Mouse (Mus musculus) adrenal gland, adult 18-20 months (tissue): ENCODE results near the gene Picalm. TPM values are rescaled to one million over a fixed set of nuclear protein-coding genes. Genes with fewer than 3 reads are reported as not detected.
"Not testable (repeated sequence)": the region's sequence is repeated elsewhere in the genome, so short reads cannot be mapped to it uniquely, and the experiment has no call there.

Experiments
- DNase-seq, 2 experiments: peaks; one replicate each; pipeline ENCODE4 v3.0.0; 2021 to 2022; ENCODE audit warnings: low spot score in 2 of 2
- total RNA-seq, 2 experiments: library from RNA; stranded (reverse); gene quantifications; 1 replicate in 1 of 2; 2 replicates in 1 of 2; pipeline ENCODE4 v1.2.3; 2021

Gene Picalm
- total RNA-seq, 2 experiments from 2014 or later: 134 to 172 TPM

DNA sequence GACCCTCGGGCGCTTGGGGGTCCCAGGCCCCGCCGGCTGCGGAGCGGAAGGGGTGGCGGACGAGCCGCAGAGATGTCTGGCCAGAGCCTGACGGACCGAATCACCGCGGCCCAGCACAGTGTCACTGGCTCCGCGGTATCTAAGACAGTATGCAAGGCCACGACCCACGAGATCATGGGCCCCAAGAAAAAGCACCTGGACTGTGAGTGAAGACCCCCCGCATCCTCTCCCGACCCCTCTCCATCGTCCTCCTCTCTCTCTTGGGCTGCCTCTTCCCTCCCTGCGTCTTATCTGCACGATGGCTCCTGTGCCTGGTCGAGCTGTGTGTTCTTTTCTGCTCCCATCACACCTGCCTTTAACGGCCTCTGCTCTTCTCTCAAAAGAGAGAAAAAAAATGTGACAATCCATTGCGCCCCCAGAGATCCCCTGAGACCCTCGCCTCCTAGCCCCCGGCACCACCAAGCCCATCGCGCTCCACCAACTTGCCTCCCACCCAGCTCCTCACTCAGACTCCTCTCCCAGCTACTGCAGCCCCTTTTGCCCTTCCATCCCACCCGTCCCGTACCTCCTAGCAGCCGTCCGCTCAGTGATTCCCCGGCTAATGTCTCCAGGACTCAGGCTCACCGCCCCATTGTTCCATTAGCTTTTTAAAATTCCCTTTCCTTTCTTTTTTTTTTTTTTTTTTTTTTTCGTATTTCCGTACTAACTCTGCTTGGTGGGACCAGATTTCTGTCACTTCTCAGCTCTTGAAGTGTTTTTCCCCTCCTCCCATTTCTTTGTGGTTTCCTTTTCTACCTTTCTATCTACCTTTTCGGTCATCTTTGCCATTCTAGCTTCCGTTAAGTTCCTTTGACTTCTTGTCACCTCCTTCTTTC lies 725 bp downstream of the Picalm start:
- DNase-seq: peak; percentile 26 to 41

DNA sequence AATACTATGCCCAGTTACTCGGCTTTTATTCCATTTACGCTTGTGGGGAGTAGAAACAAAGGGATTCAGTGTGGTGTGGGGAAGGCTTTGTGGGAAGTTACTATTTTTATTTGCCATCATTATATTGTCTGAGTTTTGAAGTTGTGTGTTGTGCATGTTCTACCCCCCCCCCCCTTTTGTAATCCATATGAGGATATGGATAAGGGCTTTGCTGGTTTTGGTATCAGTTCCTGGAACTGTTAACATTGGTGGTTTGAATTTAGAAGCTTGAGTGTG lies 1.3 kb downstream of the Picalm start:
- no peak for DNase-seq

DNA sequence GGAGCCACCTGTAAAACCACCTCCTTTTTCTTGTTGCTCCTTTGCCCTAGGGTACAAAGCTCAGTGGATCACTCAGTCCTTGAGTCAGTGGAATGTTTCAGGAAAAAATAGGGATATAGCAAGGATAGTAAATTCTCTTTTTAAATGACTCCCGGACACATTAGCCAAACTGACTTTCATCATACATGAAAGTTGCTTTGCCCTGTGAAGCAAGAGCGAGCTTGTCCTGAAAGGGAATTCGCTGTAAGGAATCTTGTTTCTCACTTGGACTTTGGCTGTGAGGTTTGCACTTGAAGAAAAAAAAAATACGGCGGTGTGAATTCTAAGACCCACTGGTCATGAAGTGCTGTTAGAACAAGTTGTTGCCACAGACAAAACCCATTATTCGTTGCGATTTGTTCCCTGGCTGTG lies 1.8 kb downstream of the Picalm start:
- no peak for DNase-seq

DNA sequence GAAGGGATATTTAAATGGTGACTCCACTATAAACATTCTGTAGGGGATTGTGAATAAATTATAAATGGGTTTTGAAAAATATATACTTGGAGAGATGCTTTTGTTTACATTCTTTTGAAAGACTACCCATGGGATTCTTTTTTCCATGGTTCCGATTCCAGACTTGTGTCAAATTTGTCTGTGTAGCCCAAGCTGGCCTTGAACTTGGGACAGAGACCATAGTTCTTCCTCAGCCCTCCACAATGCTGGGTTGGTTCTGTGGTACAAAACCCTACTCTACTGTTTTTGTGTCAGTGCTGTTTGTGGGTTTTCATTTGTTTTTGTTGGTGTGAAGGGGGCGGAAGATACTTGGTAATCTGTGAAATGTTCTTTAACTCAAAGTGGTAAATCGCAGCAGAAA lies 2.3 kb downstream of the Picalm start:
- no peak for DNase-seq

DNA sequence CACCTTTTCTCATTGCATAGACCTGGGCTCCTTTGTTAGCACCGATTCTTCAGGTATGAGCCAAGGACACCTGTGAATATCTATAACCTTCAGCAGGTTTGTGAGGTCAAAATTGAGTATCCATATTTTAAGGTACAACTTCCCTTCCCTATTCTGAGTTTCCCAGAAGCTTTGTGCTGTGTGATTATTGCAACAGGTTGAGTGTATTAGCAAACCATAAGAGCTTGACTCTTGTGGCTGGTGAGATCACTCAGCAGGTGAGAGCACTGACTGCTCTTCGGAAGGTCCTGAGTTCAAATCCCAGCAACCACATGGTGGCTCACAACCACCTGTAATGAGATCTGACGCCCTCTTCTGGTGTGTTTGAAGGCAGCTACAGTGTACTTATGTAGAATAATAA lies 6.7 kb downstream of the Picalm start:
- no peak for DNase-seq

DNA sequence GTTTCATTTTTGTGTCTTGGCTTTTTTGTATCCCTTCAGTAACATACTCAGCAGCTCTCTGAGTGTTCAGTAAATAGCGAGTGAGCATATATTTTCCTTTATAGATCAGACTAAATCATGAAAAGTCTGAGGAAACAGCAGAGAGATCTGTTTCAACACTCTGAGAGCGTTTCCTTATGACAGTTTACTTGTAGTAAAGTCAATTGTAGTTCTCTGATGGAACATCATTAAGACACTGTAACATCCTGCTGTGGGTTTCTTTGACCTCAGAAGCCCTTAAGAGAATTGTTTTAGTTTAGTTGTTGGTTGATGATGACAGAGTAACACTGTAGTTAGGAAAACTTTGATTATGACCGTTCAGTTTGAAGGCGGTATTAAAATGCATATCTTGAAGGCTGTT lies 8.3 kb downstream of the Picalm start:
- DNase-seq: no peak

DNA sequence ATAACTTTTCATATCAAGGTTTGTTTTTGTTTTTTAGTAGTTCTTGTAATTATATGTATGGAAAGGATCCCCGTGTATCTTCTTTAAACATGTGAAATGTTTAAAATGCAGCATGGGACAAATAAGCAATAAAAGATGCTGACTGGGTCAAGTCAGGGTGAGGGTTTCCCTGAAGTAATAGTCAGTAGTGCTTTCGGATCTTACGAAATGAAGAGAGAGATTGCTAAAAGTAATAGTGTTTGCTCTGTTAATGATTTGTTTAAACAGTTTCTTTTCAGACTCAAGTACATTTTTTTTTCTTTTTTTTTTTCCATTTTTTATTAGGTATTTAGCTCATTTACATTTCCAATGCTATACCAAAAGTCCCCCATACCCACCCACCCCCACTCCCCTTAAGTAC lies 10.3 kb downstream of the Picalm start:
- DNase-seq: no peak

DNA sequence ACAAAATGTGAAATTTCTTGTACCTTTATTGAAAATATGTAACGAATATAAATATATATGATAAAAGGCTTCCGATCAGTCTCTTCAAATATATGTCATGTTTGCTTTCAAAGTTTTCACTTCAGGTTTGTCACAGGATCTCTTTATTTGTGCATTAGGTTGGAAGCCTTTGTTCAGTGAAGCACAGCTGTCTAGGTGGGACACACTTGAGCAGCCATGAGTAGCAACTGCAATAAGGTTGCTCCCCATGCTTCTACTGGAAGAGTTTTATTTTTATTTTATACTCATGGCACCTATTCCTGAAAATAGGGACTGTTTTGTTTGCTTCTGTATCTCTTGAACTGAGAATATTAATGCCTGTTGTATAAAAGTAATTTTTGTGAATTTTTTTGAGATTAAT lies 14.3 kb downstream of the Picalm start:
- DNase-seq: no peak

DNA sequence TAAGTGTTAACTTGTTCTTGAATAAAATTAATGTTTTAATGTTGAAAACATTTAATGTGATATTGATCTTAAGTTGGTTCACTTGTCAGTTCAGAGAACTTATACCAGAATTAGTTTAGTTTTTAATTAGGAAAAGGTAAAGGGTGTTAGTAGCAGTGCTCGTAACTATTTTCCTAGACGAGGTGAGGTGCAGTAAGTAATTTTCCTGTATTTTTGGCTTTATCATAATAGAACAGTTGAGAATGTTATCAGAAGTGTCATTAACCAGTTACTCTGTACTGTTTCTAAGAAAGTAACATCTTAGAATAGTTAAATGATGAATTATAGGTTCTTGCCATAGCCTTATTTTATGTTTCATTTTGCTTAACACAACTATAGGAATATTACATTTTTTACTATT lies 15.0 kb downstream of the Picalm start:
- no peak for DNase-seq

DNA sequence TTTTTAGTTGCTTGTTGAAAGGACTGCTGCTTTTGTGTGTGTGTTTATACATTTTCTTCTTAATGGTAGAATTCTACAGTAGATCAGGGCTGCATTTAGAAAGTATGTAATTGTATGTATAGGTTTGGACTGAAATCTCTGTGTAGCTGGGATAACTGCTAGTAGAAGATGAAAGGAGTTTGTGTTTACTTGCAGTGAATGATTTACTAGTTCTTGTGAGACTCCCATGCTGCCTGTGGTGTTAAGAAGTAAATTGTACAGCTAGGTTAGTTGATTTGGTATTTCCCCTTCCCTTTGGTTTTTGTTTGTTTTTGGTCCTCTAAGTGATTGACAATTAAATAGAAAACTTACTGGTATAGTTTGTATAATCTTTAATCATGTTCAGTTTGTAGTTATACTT lies 15.4 kb downstream of the Picalm start:
- DNase-seq: no peak

DNA sequence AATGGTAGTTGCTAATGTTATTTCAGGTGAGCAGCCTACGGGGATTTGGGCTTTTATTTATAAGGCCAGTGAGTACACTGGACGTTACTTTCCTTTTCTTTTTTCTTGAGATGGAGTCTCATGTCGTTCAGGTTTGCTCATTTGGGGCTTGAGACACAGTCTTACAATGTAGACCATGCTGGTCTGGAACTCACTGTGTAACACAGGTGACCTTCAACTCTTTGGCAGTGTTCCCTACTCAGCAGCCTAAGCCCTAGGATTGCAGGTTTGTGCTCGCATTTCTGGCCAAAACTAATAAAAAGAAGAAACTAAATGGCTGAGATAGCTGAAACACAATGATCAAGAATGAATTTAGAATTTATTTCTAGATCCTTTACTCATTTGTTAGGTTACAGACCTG lies 15.9 kb downstream of the Picalm start:
- no peak for DNase-seq

DNA sequence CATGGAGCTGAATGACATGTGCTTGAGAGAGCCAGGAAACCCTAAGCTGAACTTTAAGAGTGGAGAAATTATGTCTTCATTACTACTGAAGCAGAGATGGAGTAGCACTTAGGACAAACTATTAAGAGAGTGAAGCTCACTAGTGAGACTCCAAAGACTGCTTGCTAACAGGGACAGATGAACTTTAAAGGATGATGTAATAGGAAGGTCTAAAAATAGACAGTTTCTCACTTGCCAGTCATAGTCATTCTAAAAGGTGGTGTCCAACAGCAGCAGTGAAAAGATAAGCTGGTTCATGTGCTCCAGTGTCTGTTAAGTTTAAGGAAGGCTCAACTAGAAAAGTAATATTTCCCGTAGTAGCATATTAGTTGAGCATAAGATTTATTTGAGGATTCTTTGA lies 16.3 kb downstream of the Picalm start:
- no peak for DNase-seq

DNA sequence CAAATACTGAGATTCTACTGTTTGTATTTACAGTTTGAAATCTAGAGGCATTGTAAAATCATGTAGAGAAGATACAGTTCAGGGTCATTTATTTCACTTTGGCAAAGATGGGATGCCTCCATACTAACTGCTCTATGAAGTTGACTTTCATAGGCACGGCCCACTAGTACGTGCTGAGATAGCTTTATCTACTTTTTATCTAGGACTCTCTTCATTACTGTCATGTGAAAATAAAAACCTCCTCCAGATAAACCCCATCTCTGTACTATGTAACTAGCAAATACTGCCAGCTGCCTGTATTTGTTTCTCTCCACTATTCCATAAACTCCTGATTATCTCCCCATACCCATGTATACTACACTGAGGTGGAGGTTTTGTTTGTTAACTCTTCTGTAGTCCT lies 18.0 kb downstream of the Picalm start:
- DNase-seq: no peak

DNA sequence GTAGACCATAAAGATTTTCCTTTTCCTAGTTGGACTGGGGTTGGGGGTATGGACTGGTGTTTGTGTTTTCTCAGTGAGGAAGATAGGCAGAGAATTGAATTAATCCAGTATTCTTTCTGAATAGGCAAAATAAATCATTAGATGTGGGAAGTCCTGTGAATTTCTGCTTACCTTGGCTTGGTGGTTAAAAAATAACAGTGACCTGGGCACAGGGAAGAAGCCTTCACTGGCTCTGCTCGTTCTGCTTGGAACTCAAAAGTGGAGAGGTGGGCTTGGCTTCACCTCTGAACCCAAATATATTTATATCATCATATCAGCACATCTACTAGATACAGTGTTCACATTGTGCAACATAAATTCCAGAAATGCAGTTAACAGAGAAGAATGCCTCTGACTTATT lies 18.5 kb downstream of the Picalm start:
- DNase-seq: no peak

DNA sequence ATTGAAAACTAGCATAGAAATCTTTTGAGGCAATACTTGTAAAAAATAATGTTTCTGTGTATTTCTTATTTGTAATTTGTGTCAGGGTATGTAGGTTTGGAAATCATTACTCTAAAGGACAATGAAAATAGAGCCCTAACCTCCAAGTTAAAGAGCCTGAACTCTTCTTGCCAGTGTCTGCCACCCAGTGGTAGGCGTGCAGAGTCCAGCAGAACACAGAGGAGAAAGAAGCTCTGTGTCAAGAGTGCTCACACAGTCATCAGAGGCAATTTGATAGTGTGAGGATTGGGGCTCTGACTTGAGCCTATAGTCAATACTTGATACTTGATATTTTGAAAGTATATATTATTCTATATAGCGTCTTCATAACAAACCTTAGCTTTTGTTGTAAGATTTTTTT lies 20.3 kb downstream of the Picalm start:
- peak; percentile 16 to 44 for DNase-seq

DNA sequence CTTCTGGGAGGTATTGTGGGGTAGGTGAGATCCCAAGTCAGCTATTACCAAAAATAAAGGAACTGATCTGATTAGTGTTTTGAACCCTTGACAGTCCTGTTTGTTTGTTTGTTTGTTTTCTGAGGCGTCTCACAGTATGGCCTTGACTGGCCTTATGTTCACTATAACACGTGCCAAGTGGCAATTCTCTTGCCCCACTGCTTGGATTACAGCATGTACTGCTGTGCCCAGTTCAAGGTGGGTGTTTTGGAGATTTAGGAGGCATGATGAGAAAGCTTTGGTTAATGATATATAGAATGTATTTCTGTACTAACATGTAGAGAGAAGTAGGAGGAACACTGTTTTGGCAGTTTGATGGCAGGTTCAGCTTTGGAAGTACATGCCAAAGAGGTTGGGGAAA lies 28.0 kb downstream of the Picalm start:
- DNase-seq: no peak

DNA sequence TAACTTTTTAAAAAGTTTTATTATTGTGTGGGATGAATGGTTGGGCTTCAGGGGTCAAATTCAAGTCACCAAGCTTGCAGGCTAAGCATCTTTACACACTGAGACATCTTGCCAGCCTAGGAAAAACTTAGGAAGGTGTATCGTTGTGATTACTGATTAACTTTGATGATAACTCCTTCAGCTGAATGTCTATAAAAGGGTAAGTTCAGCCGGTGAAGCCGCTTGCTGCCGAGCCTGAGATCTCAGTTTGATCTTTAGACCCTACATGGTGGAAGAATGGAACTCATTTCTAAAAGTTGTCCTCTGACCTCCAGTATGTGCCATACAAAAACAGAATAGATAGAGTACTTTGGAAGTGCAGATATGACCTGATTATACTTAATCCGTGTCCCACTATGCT lies 30.6 kb downstream of the Picalm start:
- no peak for DNase-seq

DNA sequence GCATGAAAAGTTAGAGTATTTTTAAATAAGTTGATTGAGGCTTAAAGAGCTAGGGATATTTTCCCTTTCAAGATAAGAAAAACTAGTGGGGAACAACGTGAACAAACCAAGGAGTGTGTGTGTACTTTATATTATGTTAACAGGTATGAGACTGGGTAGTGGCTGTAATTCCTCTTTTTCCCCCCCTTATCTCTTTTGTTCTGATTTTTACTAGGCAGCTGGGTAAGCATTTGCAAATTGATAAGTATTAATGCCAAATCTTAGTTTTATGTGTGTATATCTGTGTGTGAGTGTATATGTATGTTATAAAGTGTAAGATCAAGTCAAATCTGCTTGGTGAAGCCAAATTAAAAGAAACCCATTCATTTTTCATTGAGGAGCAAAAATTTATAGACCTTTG lies 34.3 kb downstream of the Picalm start:
- DNase-seq: no peak

DNA sequence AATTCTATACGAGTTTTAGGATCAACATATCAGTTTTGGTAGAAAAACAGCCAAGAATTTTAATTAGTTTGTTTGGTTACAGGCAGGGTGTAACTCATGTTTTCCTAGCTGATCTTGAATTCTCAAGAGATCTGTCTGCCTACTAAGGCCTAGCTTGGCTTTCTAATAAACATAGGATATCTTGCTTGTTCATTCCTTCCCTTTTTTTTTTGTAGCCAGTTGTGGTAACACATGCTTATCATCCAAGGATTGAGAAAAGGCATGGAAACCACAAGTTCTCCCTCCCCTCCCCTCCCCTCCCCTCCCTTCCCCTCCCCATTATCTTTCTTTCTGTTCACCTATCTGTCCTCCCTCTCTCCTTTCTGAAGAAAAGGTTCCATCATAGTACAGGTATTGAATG lies 36.0 kb downstream of the Picalm start:
- DNase-seq: no peak

DNA sequence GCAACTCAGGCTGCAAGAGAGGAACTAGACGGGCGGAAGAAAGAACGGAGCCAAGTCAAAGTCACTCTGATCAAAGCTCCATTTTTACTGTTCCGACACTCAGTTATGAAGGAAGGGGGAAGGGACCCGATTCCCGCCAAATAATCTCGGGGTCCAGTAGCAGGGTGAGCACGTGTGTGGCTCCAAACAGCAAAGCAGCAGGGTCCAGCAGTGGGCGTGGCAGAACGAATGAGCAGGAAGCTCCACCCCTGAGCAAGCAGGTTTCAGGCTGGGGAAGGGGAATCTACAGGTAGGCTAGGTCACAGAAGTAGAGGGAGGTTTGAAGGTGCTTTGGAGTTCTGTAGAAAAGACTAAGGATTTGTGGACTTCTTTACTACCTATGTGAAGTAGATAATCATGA lies 37.8 kb downstream of the Picalm start:
- DNase-seq: not testable (repeated sequence)

DNA sequence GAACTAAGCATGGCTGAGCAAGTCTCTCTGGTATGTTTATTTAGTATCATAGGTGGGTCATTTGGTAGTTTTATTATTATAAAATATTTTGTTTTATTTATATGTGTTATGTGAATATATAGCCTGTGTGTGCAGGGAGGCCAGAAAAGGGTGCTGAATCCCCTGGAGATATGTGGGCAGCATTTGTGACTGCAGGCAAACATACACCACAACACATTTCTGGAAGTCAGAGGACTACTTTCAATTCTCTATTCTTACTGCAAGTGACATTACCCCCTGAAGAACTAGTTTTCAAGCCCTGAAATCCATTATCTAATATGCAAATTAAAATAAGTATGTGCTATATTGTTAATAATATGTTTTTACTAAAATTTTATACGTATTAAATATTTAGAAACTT lies 43.8 kb downstream of the Picalm start:
- DNase-seq: no peak

DNA sequence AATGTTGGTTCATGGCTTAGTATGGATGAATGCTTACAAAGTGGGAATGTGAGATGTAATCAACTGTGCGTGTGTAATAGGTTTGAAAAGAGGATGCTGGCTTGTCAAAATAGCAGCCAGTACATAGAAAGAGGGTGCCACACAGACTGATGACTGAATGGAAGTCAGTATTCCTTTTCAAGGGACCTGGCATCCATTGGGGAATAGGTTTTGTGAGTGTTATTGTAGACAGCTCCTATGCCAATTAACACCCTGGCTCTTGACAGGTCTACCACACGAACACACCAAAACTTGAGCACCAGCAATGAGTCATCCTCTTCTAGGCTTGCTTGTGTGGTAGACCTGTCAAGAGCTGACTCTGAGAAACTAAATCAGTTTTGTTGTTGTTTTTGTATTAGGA lies 45.6 kb downstream of the Picalm start:
- DNase-seq: no peak

DNA sequence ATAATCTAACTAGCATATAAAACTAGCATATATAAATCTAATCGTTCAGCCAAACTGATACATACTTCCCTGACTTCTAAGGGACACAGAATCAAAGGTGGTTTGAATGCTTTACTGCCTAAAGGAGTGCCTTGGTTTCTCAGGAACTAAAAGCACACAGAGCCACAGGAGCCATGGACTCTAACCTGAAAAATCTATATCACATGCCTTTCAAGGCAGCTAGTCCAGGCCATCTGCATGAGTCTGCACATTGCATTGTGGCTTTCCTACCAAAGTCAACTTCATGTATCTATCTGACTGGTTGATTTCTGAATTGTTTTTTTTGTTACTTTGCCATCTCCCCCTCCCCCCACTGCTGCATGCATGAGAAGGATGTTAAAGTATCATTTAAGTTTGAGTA lies 50.6 kb downstream of the Picalm start:
- DNase-seq: no peak

DNA sequence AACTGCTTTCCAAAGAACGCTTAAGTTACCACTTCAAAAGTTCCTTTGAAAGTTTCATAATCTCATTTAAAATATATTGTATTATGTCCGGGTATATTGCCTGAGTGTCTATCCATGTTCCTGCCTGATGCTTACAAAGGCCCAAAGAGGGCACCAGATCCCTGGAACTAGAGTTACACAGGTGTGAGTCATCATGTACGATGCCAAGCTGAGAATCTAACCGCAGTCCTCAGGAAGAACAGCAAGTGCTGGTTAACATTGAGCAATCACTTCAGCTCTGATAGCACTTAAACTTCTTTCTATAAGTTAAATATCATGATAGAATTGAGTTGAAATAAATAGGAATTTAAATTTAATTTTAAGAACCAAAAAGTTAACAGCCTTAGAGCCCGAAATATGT lies 70.2 kb downstream of the Picalm start:
- DNase-seq: no peak
